Mouse (Mus musculus) lung, postnatal 0 days (tissue): ENCODE measurements around the gene Olfr350. TPM values are rescaled to one million over a fixed set of nuclear protein-coding genes. Genes with fewer than 3 reads are reported as not detected.

Source experiments
- ATAC-seq: fragments of 200-750 bp; cut with Nextera tagmentation; 2 replicates; pipeline ENCODE4 v1.8.0; 2017; ENCODE audit warnings: moderate library complexity
- DNase-seq: peaks from one replicate; pipeline ENCODE4 v3.0.0-alpha.2; 2016; ENCODE audit warnings: low spot score
- H3K27ac ChIP-seq: fragments of 300-500 bp; sonication (generic); 2 replicates; pipeline ENCODE4 v1.5.1; 2014; ENCODE audit warnings: antibody characterized with exemption, mild to moderate bottlenecking, low read length, mixed read lengths
- H3K27me3 ChIP-seq: fragments of 300-500 bp; sonication (generic); replicated peaks from 2 replicates; pipeline ENCODE4 v1.6.1; 2014; ENCODE audit warnings: low read length, mixed read lengths; ENCODE audit not compliant: insufficient read depth
- H3K36me3 ChIP-seq: fragments of 300-500 bp; sonication (generic); 2 replicates; pipeline ENCODE4 v1.6.1; 2014; ENCODE audit warnings: low read length, mixed read lengths; ENCODE audit not compliant: insufficient read depth
- H3K4me1 ChIP-seq: fragments of 300-500 bp; sonication (generic); 2 replicates; pipeline ENCODE4 v1.6.1; 2014; ENCODE audit warnings: antibody characterized with exemption, low read depth, low read length, mixed read lengths; ENCODE audit not compliant: insufficient read depth
- H3K4me2 ChIP-seq: fragments of 300-500 bp; sonication (generic); replicated peaks from 2 replicates; pipeline ENCODE4 v1.6.1; 2014; ENCODE audit warnings: low read depth, mild to moderate bottlenecking, low read length, moderate library complexity, mixed read lengths
- H3K4me3 ChIP-seq: fragments of 300-500 bp; sonication (generic); 2 replicates; pipeline ENCODE4 v1.5.1; 2014; ENCODE audit warnings: low read depth, low read length
- H3K9ac ChIP-seq: fragments of 300-500 bp; sonication (generic); replicated peaks from 2 replicates; pipeline ENCODE4 v1.6.1; 2014; ENCODE audit warnings: low read depth, mild to moderate bottlenecking
- H3K9me3 ChIP-seq: fragments of 300-500 bp; sonication (generic); 2 replicates; pipeline ENCODE4 v1.6.1; 2016; ENCODE audit warnings: low read length, mixed read lengths
- CTCF ChIP-seq: IDR thresholded peaks from 2 replicates; pipeline ENCODE4 v1.5.1; 2016; ENCODE audit warnings: antibody characterized with exemption, mild to moderate bottlenecking
- EP300 ChIP-seq: IDR thresholded peaks from 2 replicates; pipeline ENCODE4 v1.6.1; 2016; ENCODE audit warnings: antibody characterized with exemption, mild to moderate bottlenecking, control low read depth
- WGBS: fragments of 180-500 bp; shearing (Covaris S2); extraction: QIAGEN DNeasy Blood & Tissue Kit; methylation state at CpG from one replicate; pipeline ENCODE4 v1.1.7; 2014; 5-methylcytosine and 5-hydroxymethylcytosine counted together
- polyA plus RNA-seq: library from polyadenylated mRNA; unstranded; fragments of >200 nt; fragmentation: Nextera tagmentation; extraction: Ambion mirVana; gene quantifications from 2 replicates; pipeline ENCODE4 v1.2.1, GENCODE M21; 2015

Gene Olfr350
- not detected in 2 replicates for polyA plus RNA-seq

- Histone ChIP-seq H3K27ac (no peak within 1 kb of the TSS), H3K4me3 (no peak within 1 kb of the TSS), H3K9ac (no peak within 1 kb of the TSS), H3K9me3 (no peaks in the 10 kb centered on the region), H3K36me3 (no peaks in the 10 kb centered on the region), H3K27me3 (no peaks in the 10 kb centered on the region), H3K4me2 (no peak within 1 kb of the TSS), H3K4me1 (no peaks in the 10 kb centered on the region)
- DNase-seq (no peak), ATAC-seq (no peak)
- 77% methylated on average over 1 of the region's 1 CpGs for WGBS
- TF ChIP-seq EP300 (no peak), CTCF (no peak)
These were observed at the start of gene Olfr350 for GRCm38 (mm10) chr2:36846010-36846409. Gene Olfr350, plus strand, starts transcription at chr2:36846310.

- Histone ChIP-seq H3K27me3 (no peaks in the 10 kb centered on the region), H3K4me1 (no peaks in the 10 kb centered on the region), H3K4me2 (no peak within 1 kb of the TSS), H3K4me3 (no peak within 1 kb of the TSS), H3K27ac (no peak within 1 kb of the TSS), H3K9me3 (no peaks in the 10 kb centered on the region), H3K36me3 (no peaks in the 10 kb centered on the region), H3K9ac (no peak within 1 kb of the TSS)
- 47% methylated on average over 1 of the region's 1 CpGs for WGBS
- TF ChIP-seq EP300 (no peak), CTCF (no peak)
- no peak for ATAC-seq
- DNase-seq = no peak
These were observed 29.2 kb upstream of the Olfr350 start, which contains the start of gene Olfr3 for GRCm38 (mm10) chr2:36816932-36817331. Gene Olfr3, minus strand, starts transcription at chr2:36817032.

GRCm38 (mm10) chr2:36862560-36862959 lies 16.4 kb downstream of the Olfr350 start, which contains the start of gene Olfr351:
Gene Olfr351, minus strand, starts transcription at chr2:36862660.
- no peak within 1 kb of the TSS for H3K4me3 ChIP-seq
- no peaks in the 10 kb centered on the region for H3K27me3 ChIP-seq
- no peak for ATAC-seq
- no peak for DNase-seq
- H3K4me2 ChIP-seq = no peak within 1 kb of the TSS
- TF ChIP-seq EP300 = no peak
- no peak for TF ChIP-seq CTCF
- H3K36me3 ChIP-seq = no peaks in the 10 kb centered on the region
- H3K9ac ChIP-seq = no peak within 1 kb of the TSS
- no peak within 1 kb of the TSS for H3K27ac ChIP-seq
- WGBS = 64% methylated on average over 1 of the region's 1 CpGs
- H3K9me3 ChIP-seq = no peaks in the 10 kb centered on the region
- H3K4me1 ChIP-seq = no peaks in the 10 kb centered on the region

- Histone ChIP-seq H3K9me3 (no peaks in the 10 kb centered on the region), H3K4me1 (no peaks in the 10 kb centered on the region), H3K4me3 (no peak within 1 kb of the TSS), H3K27ac (no peak within 1 kb of the TSS), H3K27me3 (no peaks in the 10 kb centered on the region), H3K9ac (no peak within 1 kb of the TSS), H3K4me2 (no peak within 1 kb of the TSS), H3K36me3 (no peaks in the 10 kb centered on the region)
- DNase-seq (no peak), ATAC-seq (no peak)
- TF ChIP-seq EP300 = no peak
- TF ChIP-seq CTCF = no peak
- WGBS = 74% methylated on average over 1 of the region's 1 CpGs
These were observed 22.1 kb downstream of the Olfr350 start, which contains the start of gene Olfr352 for GRCm38 (mm10) chr2:36868160-36868559. Gene Olfr352, plus strand, starts transcription at chr2:36868460.

- Histone ChIP-seq H3K4me1 (no peaks in the 10 kb centered on the region), H3K27ac (no peak within 1 kb of the TSS), H3K4me2 (no peak within 1 kb of the TSS), H3K27me3 (no peaks in the 10 kb centered on the region), H3K9ac (no peak within 1 kb of the TSS), H3K4me3 (no peak within 1 kb of the TSS), H3K9me3 (no peaks in the 10 kb centered on the region), H3K36me3 (no peaks in the 10 kb centered on the region)
- ATAC-seq = no peak
- TF ChIP-seq EP300 (no peak), CTCF (no peak)
- DNase-seq = no peak
These were observed 46.7 kb downstream of the Olfr350 start, which contains the start of gene Olfr353 for GRCm38 (mm10) chr2:36892836-36893235. Gene Olfr353, minus strand, starts transcription at chr2:36892936.

GRCm38 (mm10) chr2:36897114-36897513 lies 51.0 kb downstream of the Olfr350 start:
- Histone ChIP-seq H3K9ac (no peak overlapping the region), H3K27me3 (no peaks in the 10 kb centered on the region), H3K36me3 (no peaks in the 10 kb centered on the region), H3K4me2 (no peak overlapping the region), H3K4me1 (no peaks in the 10 kb centered on the region), H3K4me3 (no peak overlapping the region), H3K9me3 (no peaks in the 10 kb centered on the region), H3K27ac (no peak overlapping the region)
- DNase-seq (no peak), ATAC-seq (no peak)
- no peak for TF ChIP-seq CTCF
- no peak for TF ChIP-seq EP300

Other genes with a start within 250 kb of the Olfr350 start
- gene Olfr345, start 206.3 kb upstream of the Olfr350 start, polyA plus RNA-seq = not detected in 2 replicates
- not detected in 2 replicates for gene Olfr346, start 160.5 kb upstream of the Olfr350 start, polyA plus RNA-seq
- not detected in 2 replicates for gene Olfr347, start 114.4 kb upstream of the Olfr350 start, polyA plus RNA-seq
- not detected in 2 replicates for gene Olfr348, start 62.0 kb upstream of the Olfr350 start, polyA plus RNA-seq
- gene Olfr50, start 55.8 kb upstream of the Olfr350 start, polyA plus RNA-seq = not detected in 2 replicates
- gene Olfr3, start 29.3 kb upstream of the Olfr350 start, polyA plus RNA-seq = not detected in 2 replicates
- gene Olfr351, start 16.4 kb downstream of the Olfr350 start, polyA plus RNA-seq = not detected in 2 replicates
- gene Olfr352, start 22.1 kb downstream of the Olfr350 start, polyA plus RNA-seq = not detected in 2 replicates
- gene Olfr353, start 46.6 kb downstream of the Olfr350 start, polyA plus RNA-seq = not detected in 2 replicates
- gene Olfr354, start 59.4 kb downstream of the Olfr350 start, polyA plus RNA-seq = not detected in 2 replicates
- gene Olfr355, start 82.6 kb downstream of the Olfr350 start, polyA plus RNA-seq = not detected in 2 replicates
- not detected in 2 replicates for gene Olfr356, start 90.8 kb downstream of the Olfr350 start, polyA plus RNA-seq
- not detected in 2 replicates for gene Olfr357, start 147.5 kb downstream of the Olfr350 start, polyA plus RNA-seq
- gene Olfr358, start 163.0 kb downstream of the Olfr350 start, polyA plus RNA-seq = not detected in 2 replicates
- not detected in 2 replicates for gene Olfr360, start 219.4 kb downstream of the Olfr350 start, polyA plus RNA-seq
- not detected in 2 replicates for gene Olfr361, start 243.0 kb downstream of the Olfr350 start, polyA plus RNA-seq